Mouse (Mus musculus) heart, embryonic 14.5 days (tissue): ENCODE measurements around the gene Kctd12. TPM values are rescaled to one million over a fixed set of nuclear protein-coding genes. Genes with fewer than 3 reads are reported as not detected.

Experiments
- ATAC-seq: fragments of 200-750 bp; cut with Nextera tagmentation; 2 replicates; pipeline ENCODE4 v1.8.0; 2017; ENCODE audit warnings: low read depth, moderate TSS enrichment; ENCODE audit not compliant: insufficient number of reproducible peaks, insufficient read depth, low FRiP score
- H3K27ac ChIP-seq, 2 experiments: fragments of 200-500 bp in 1 of 2; fragments of 300-500 bp in 1 of 2; sonication (generic) in 1 of 2; replicated peaks in 1 of 2; 2 replicates each; pipeline ENCODE4 v1.5.1; 2012 to 2014; ENCODE audit warnings: low read depth in 2 of 2, low read length in 2 of 2, control low read depth in 1 of 2, mild to moderate bottlenecking in 1 of 2, mixed read lengths in 1 of 2; ENCODE audit not compliant: control insufficient read depth in 1 of 2, insufficient read depth in 1 of 2
- H3K27me3 ChIP-seq: fragments of 300-500 bp; sonication (generic); 2 replicates; pipeline ENCODE4 v1.6.1; 2014; ENCODE audit warnings: mild to moderate bottlenecking, low read length, control low read depth; ENCODE audit not compliant: control insufficient read depth, insufficient read depth
- H3K36me3 ChIP-seq: fragments of 300-500 bp; sonication (generic); 2 replicates; pipeline ENCODE4 v1.6.1; 2014; ENCODE audit warnings: mild to moderate bottlenecking, control low read depth, low read length, mixed read lengths; ENCODE audit not compliant: control insufficient read depth, insufficient read depth
- H3K4me1 ChIP-seq, 2 experiments: fragments of 200-500 bp in 1 of 2; fragments of 300-500 bp in 1 of 2; sonication (generic) in 1 of 2; 2 replicates each; pipeline ENCODE4 v1.6.1; 2012 to 2014; ENCODE audit warnings: low read length in 2 of 2, control low read depth in 1 of 2, mixed read lengths in 1 of 2; ENCODE audit not compliant: control insufficient read depth in 2 of 2, insufficient read depth in 2 of 2
- H3K4me2 ChIP-seq: fragments of 300-500 bp; sonication (generic); 2 replicates; pipeline ENCODE4 v1.6.1; 2014; ENCODE audit warnings: mild to moderate bottlenecking, low read length
- H3K4me3 ChIP-seq, 2 experiments: fragments of 200-500 bp in 1 of 2; fragments of 300-500 bp in 1 of 2; sonication (generic) in 1 of 2; 2 replicates each; pipeline ENCODE4 v1.5.1; 2012 to 2014; ENCODE audit warnings: low read length in 2 of 2, mild to moderate bottlenecking in 2 of 2, control low read depth in 1 of 2, low read depth in 1 of 2, moderate library complexity in 1 of 2; ENCODE audit not compliant: control insufficient read depth in 1 of 2, insufficient read depth in 1 of 2
- H3K9ac ChIP-seq: fragments of 300-500 bp; sonication (generic); 2 replicates; pipeline ENCODE4 v1.6.1; 2014; ENCODE audit warnings: mild to moderate bottlenecking, low read length
- H3K9me3 ChIP-seq: fragments of 300-500 bp; sonication (generic); 2 replicates; pipeline ENCODE4 v1.6.1; 2016; ENCODE audit warnings: low read length, control low read depth; ENCODE audit not compliant: control insufficient read depth
- WGBS: fragments of 180-500 bp; shearing (Covaris S2); extraction: QIAGEN DNeasy Blood & Tissue Kit; methylation state at CpG from one replicate; pipeline ENCODE4 v1.1.7; 2014; 5-methylcytosine and 5-hydroxymethylcytosine counted together
- polyA plus RNA-seq: library from polyadenylated mRNA; unstranded; fragments of >200 nt; fragmentation: Nextera tagmentation; extraction: Ambion mirVana; gene quantifications from 2 replicates; pipeline ENCODE4 v1.2.1, GENCODE M21; 2014

Kctd12 gene
- polyA plus RNA-seq = 5.8 and 9.0 TPM in 2 replicates

DNA sequence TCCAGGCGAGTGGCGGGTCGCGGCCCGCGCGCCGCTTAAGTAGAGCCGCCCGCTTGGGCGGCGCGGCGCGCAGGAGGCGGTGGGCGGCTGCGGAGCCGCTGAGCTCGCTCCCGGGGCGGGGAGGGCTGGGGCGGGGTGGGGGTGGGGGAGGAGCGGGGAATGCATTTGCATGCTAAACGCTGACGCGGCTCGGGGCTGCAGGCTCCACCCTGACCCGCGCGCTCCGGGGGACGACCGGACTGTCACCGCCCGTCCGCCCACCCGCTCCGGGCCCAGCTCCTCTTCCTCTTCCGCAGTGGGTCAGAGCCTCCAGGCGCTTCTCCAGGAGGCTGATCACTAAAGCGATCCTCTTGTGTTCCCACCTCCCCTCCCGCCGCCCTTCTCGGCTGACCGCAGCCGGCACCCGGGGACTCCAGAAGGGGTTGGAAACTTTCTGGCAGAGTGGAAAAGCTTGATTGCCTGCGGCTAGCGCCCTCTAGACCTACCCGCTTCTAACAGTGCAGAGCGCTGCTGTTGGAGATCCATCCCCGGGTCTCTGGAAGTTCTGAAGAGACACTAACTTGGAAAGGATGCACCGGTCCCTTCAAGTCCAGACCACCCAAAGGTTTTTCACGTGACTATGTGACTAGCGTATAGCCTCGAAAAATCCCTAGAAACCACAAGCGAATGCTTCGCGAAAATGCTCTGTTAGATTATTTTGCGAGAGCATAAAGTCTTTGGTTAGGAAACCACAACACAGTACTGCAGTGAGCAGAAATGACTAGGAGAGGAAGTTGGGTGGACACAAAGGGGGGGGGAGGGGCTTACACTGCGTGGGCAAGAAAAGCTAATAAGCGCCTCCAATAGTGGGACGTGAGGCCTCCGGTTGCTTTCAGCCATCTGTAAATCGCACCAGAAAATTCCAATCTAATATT lies at the start of gene Kctd12:
TSS of gene Kctd12 (minus strand) at position 11 of the 914 bp plus-strand sequence.
- Histone ChIP-seq H3K4me1 (peaks cover 3 to 8% of the 10 kb centered on the region in 2 experiments; a peak in 1 of 4 replicates), H3K9ac (peak within 1 kb of the TSS; percentile 82), H3K27ac (peak within 1 kb of the TSS; percentile 95 to 96), H3K27me3 (no peaks in the 10 kb centered on the region), H3K4me3 (peak within 1 kb of the TSS; percentile 65 to 76), H3K4me2 (peak within 1 kb of the TSS; percentile 99), H3K36me3 (no peaks in the 10 kb centered on the region), H3K9me3 (no peaks in the 10 kb centered on the region)
- peak; percentile 95 for ATAC-seq
- WGBS = 2% methylated on average over 44 of the region's 66 CpGs

GRCm38 (mm10) chr14:103029203-103029602 lies 46.8 kb upstream of the Kctd12 start:
- H3K4me2 ChIP-seq = no peak overlapping the region
- no peaks in the 10 kb centered on the region for H3K9me3 ChIP-seq
- no peak overlapping the region for H3K9ac ChIP-seq
- H3K27me3 ChIP-seq = no peaks in the 10 kb centered on the region
- 75% methylated on average over 2 of the region's 2 CpGs for WGBS
- no peak overlapping the region for H3K27ac ChIP-seq
- no peaks in the 10 kb centered on the region for H3K36me3 ChIP-seq
- ATAC-seq = no peak
- no peak overlapping the region for H3K4me3 ChIP-seq
- no peaks in the 10 kb centered on the region; a peak in 1 of 4 replicates for H3K4me1 ChIP-seq

GRCm38 (mm10) chr14:103020046-103020445 lies 37.6 kb upstream of the Kctd12 start:
- H3K27me3 ChIP-seq = no peaks in the 10 kb centered on the region
- H3K4me2 ChIP-seq = no peak overlapping the region
- no peak overlapping the region for H3K27ac ChIP-seq
- no peak overlapping the region for H3K4me3 ChIP-seq
- no peak overlapping the region for H3K9ac ChIP-seq
- no peaks in the 10 kb centered on the region for H3K9me3 ChIP-seq
- no peaks in the 10 kb centered on the region for H3K4me1 ChIP-seq
- ATAC-seq = no peak
- WGBS = 30% methylated on average over 2 of the region's 2 CpGs
- no peaks in the 10 kb centered on the region for H3K36me3 ChIP-seq

DNA sequence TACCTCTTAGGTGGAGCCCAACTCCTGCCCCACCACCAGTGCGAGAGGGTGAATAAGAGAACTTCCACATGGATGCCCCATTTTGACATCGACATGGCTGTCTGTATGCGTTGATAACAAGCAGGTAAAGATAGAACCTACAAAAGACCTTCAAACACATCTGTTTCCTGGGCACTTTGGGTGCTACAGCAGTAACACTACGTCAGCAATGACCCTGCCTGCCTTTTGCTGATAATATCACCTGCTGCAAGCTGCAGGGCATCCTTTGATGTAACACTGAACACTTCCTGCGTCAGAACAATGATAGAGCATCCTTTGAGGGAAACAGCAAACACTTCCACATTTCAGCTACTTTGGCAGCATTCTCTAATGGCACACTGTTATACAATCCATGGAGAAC lies 34.6 kb upstream of the Kctd12 start:
- Histone ChIP-seq H3K9me3 (no peaks in the 10 kb centered on the region), H3K4me3 (no peak overlapping the region), H3K9ac (no peak overlapping the region), H3K27me3 (no peaks in the 10 kb centered on the region), H3K36me3 (no peaks in the 10 kb centered on the region), H3K27ac (no peak overlapping the region), H3K4me1 (no peaks in the 10 kb centered on the region), H3K4me2 (no peak overlapping the region)
- no peak for ATAC-seq
- WGBS = 49% methylated on average over 5 of the region's 5 CpGs

DNA sequence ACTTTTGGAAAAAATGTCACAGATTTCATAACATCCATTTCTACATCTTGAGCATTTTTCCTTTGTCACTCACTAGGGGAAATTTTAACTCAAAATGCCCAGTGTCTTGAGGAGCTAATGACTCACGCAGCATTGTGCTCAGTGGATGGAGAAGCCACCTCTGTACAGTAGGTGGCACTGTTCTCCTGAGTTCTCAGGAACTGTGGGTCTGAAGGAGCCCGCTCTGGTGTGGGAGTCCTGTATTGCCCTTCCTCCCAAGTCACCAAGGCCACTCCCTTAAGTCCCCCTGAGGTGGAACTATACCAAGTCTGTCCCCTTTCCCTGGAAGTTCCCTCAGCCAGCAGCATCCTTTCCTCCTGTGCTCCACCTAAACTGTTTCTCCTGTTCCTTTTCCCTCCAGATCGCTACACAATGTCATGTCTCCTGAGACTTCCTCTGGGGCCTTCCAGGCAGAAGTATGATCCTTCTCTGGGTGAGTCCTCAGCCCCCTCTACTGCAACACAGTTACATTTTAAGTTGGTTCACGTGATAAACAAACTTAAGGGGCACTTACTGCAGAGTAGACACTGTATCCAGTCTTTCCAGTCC lies 30.2 kb upstream of the Kctd12 start:
- Histone ChIP-seq H3K27me3 (no peaks in the 10 kb centered on the region), H3K9ac (no peak overlapping the region), H3K4me3 (no peak overlapping the region), H3K27ac (no peak overlapping the region), H3K9me3 (no peaks in the 10 kb centered on the region), H3K4me2 (no peak overlapping the region), H3K36me3 (no peaks in the 10 kb centered on the region), H3K4me1 (no peaks in the 10 kb centered on the region)
- 25% methylated on average over 4 of the region's 4 CpGs for WGBS
- ATAC-seq = peak; percentile 77

DNA sequence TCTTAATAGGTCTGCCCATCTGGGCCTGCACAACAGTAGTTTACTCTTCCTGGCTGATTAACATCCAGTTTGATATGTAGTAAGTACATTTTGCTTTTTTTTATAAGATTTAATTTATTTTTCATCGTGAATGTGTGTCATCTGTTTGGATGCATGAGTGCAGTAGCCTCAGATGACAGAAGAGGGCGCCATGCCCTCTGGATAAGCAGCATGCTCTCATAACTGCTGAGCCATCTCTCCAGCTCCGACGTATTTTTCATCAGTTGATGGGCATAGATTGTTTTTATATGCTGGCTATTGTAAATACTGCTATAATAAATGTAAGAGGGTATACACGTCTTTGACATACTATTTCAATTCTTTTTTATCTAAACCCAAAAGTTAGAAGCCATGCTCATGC lies 29.3 kb upstream of the Kctd12 start:
- no peaks in the 10 kb centered on the region for H3K27me3 ChIP-seq
- H3K9me3 ChIP-seq = no peaks in the 10 kb centered on the region
- 41% methylated on average over 5 of the region's 5 CpGs for WGBS
- no peak overlapping the region for H3K4me3 ChIP-seq
- no peak overlapping the region for H3K9ac ChIP-seq
- no peak overlapping the region for H3K27ac ChIP-seq
- no peak overlapping the region for H3K4me2 ChIP-seq
- no peak for ATAC-seq
- no peaks in the 10 kb centered on the region for H3K4me1 ChIP-seq
- no peaks in the 10 kb centered on the region for H3K36me3 ChIP-seq

DNA sequence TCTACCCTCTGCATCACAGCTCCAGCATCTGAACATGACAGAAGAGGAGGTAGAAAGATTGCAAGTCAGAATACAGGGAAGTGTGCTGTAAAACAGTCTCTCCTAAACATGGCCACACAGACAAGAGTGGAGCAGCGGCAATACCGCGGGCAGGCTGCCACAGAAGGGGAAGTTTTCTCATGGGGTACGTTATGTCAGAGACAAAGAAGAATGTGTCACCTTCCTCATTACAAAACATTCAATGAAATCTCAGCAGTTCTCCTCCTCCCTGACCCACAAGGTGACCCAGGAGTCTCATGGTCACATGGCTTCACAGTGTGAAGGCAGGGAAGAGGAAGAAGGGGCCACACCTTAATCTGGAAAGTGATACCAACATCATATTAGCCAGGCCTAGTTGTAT lies 25.3 kb upstream of the Kctd12 start:
- no peaks in the 10 kb centered on the region for H3K27me3 ChIP-seq
- H3K27ac ChIP-seq = no peak overlapping the region
- no peak overlapping the region for H3K9ac ChIP-seq
- no peak overlapping the region for H3K4me2 ChIP-seq
- H3K36me3 ChIP-seq = no peaks in the 10 kb centered on the region
- H3K4me3 ChIP-seq = no peak overlapping the region
- no peaks in the 10 kb centered on the region for H3K9me3 ChIP-seq
- ATAC-seq = no peak
- no peaks in the 10 kb centered on the region for H3K4me1 ChIP-seq
- 82% methylated on average over 4 of the region's 4 CpGs for WGBS
